Mouse (Mus musculus) embryo, embryonic 10.5 days (tissue): ENCODE results near the gene Fggy.
A peak's percentile ranks its signal among the peaks of the same experiment; 100 is the strongest.

Source experiments
- DNase-seq: peaks from one replicate; pipeline ENCODE4 v3.0.0-alpha.2; 2015; ENCODE audit warnings: low spot score

Gene Fggy

DNA sequence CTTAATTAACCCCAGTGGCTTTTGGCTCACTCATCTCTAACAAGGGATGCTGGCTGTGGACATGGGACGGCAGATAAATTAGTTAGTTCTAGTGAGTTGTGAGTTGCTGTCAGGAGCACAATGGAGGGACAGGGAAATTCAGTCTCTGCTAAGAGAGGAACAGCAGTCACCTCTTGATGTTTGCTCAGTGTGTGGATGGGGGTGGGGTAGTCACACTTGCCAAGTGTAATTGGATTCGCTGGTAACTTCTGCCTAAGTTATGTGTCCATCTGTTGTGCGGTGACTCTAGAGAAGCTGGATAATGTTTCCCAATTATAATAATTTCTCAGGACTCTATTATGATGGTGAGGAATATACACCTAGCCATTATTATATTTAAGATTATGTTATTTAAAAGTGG lies 107.0 kb downstream of the Fggy start:
- DNase-seq, result no peak

DNA sequence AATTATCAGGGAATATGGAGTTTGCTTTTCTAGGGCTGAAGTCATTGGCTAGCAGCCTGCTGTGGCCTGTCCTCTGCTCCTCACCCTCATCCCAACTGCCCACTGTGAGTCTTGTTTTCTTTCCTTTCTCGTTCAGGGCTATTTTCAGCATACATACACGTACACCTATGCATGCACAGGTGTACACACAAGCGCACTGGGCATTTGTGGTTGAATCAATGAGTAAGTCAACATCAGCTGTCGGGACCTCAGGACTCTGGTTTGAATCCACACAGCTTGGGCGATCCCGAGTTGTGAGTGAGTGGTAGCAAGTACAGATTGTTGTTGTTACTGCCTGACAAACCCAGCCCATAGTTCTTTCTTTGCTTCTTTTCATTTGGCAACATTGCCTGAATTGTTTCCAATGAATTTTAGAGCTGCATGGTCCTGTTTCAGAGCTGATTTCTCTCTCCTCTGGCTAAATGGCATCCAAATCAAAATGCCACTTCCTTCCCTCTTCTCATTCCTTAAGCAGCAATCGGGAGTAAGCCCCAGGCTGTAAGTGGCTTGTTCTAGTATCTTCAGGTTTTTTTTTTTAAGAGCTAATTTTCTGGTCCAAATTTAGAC lies 109.1 kb downstream of the Fggy start:
- no peak for DNase-seq

DNA sequence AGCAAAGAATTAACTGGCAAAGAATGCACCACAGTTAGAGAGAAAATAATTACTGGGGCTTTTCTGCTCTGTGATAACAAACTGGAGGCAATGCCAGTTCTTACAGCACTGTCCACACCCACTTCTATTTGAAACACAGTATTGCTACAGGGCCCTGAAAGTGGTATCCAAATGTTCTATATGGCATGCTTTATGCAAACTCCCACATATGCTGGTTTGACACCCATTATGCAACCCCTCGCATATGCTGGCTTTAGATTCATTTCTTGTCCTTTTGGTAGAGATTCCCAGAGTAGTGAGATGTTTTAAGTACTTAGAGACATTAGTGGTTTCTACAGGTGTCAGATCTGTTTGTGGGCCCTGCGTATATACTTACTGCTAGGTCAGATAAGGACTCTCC lies 109.6 kb downstream of the Fggy start:
- DNase-seq, result no peak

DNA sequence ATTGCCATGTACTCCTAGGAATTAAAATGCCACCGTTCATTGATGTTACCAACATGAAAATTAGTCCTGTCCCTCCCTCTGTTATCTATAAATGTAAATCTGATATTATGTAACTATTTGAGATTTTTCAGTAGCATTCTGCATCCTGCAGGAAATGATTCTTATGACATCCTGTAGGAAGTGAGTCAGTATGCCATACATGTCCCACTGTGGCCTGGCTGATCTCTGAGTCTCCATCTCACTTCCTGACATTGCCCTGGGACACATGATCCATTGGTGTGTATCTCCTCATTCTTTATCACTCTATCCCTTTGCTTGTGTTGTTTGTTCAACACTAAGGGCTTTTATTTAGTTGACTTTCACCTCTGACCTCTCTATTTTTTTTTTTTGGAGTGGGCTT lies 110.3 kb downstream of the Fggy start:
- DNase-seq, result no peak

DNA sequence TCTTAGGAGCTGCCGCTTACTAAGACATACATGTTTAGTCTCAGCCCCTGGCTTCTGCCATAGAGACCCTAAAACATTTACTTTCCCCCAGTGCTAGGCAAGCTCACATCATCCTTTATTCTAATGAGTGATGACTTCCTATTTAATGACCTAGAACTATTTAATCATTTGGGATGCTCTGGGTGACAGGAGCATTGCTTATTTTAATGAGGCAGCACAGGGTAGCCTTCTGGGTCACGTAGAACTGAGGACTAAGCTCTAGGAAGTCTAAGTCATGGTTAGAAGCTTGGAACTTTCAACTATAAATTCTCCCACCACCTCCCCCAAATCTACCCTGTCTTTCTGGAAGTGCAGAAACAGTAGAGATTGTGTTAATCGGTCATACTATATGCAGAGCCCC lies 111.2 kb downstream of the Fggy start:
- DNase-seq, result no peak

DNA sequence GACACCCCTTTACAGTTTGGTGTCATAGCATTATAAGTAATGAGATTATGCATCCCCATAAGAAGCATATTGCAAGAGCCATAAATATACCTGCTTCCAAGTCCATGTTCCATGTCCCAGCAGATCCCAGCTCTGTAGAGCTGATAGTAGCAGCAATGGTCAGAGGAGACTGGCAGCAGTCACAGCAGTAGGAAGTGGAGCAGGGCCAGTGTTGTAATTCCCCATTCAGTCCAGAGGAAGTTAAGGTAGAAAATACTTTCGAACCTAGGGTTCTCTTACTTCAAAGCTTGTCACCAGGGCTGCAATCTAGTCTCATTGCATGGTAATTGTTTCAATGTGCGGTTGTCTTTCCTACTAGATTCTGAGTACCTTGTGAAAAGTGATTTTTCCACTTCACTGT lies 112.0 kb downstream of the Fggy start:
- no peak for DNase-seq

DNA sequence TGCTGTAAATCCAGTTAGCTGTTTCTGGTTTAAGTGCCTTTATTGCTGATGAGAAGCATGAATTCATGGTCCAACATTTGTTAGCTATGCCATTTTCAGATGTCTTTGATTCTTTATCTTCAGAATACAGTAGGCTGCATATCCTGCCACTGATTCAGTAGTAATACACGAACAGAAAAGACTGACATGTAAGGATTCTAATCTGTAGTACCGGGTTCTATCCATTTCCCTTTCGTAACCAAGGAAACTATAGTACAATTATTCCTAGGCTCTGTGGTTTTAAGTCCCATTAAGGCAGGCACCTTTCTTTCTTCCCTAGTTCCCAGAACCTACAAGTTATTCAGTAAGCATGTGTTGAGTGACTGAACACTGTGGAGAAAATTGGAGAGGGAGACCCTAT lies 113.3 kb downstream of the Fggy start:
- DNase-seq, result no peak

DNA sequence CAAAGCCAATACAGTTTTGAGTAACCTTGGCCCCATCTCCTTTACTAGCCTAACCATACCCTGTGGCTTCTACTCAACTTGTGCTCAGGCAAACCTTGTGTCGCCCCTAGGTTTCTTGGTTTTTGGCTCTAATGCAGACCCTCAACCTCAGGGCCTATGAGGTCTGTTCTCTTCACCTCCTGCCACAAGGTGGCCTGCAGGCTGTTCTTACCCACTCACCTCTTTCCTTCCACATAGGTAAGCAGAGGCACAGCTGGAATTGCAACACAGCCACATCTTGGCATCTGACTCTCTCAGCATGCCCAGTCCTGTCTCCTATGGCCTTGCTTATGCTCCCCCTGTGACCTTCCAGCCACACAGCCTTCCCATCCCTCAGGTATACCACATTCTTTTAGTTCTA lies 114.7 kb downstream of the Fggy start:
- DNase-seq, result no peak

DNA sequence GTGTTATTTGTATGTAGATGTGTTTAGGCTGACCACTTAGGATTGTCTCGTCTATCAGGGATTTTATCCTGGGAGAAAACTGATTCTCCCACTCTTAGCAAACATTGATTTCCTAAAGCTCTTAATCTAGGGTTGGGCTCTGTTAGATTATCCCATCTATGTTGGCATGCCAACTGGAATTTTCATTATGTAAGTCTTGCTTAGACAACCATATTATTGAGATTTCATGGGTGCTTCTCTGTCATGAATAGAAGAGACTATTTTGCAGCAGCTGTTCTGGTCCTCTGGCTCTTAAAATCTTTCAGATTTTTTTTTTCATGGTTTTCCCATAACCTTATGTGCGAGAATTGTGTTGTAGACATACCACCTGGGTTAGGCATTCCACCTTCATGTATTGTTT lies 119.1 kb downstream of the Fggy start:
- DNase-seq, result no peak

DNA sequence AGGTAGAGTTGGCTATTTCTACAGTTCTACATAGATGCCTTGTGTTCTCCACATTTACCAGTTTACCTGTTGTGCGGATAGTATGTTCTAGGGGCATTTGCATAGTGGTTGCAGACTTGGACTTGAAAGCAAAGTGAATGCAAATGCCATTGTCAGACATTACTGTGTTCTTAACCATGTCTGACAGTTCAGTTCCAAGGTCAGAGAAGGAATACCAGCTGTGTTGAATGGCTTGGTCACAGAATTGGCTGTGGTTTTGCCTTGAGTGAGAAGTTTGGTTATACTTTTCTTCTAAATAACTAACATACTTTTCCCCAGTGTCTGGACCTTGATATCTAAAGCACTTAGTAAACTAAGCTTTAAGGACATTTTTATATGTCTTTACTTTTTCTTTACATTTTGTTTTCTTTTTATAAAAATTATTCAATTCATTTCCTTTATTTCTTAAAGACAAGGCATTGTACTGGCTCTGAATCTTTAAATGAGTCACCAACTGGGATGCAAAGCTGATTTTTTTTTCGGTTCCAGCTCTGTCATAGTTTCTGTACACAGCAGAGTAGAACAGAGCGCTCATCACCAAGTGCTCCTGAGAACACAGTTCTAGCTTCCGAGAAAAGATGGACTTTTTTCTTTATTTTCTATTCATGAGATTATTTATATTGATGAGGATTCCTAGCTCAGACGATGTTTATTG lies 123.6 kb downstream of the Fggy start:
- no peak for DNase-seq

DNA sequence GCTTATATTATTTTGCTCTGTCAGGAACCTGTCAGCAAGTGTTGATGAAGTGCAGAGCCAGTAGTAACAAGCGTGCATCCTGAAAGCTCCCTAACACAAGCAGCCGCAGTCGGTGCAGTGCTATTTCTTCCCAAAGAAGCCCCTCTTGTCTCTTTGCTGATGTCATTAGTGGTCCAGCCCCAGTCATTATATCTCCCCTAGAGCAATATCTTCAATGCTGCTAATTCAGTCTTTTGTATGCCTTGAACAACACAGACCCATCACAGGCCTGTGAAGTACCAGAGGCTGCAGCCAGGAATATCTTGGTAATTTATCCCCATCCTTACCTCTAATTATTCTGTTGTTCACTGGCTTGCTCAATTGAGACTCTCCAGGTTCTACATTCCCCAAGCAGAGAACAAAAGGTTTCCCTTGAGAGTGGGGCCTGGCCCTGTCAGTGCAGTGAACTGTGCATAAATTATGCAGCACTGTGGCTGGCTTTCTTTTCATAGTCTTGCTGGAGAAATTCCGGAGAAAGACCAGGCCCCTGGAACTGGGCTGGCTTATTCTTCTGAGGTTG lies 127.3 kb downstream of the Fggy start:
- peak; percentile 85 for DNase-seq

DNA sequence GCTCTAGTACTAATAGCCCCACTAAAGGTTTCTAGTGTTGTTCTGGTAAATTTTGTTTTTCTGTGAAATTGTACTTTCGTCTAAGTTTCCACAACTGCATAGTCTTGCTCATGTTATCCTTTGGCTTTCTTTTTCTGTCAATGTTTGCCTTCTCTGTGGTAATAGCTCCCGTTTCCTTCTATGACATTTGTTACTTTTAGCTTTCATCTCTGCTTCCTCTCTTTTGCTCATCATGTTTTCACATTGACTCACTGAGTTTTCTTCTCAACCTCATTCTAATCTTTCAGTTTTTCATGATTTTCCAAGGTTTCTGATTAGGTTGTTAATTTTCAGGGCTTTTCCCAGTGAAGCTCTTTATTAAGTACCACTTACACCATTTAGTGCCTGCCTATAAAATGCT lies 129.5 kb downstream of the Fggy start:
- no peak for DNase-seq

DNA sequence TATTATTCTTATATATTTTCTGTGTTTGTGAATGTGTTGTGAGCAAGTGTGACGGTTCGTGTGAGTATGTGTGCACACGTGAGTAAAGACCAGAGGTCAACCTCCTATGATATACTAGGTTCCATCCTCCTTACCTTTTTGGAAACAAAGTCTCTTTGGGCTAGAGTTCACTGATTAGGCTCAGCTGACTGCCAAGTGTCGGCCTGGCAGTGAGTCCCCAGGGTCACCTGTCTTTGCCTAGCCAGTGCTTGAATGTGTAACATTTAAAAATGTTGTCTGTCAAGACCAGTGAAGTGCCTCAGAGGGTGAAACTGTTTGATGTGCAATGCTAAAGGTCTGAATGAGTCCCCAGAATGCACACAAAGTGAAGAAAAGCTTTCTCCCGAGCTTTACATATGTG lies 130.0 kb downstream of the Fggy start:
- DNase-seq, result no peak

DNA sequence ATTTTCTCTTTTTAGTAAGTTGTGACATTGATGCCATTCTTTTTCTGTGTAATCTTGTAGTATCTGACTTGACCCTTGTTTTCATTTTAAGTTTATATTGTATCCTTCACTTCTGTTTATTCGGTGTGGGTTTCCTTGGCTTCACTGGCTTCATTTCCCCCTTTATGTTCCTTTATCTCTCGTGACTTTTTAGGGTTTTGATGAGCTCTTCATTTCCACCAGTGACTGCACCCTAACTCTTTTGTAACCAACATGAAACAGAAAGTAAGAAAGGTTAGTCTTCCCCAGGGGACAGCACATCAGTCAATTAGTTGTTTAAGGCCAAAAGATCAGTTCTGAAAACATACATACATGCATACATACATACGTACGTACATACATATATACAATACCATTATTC lies 130.9 kb downstream of the Fggy start:
- no peak for DNase-seq

DNA sequence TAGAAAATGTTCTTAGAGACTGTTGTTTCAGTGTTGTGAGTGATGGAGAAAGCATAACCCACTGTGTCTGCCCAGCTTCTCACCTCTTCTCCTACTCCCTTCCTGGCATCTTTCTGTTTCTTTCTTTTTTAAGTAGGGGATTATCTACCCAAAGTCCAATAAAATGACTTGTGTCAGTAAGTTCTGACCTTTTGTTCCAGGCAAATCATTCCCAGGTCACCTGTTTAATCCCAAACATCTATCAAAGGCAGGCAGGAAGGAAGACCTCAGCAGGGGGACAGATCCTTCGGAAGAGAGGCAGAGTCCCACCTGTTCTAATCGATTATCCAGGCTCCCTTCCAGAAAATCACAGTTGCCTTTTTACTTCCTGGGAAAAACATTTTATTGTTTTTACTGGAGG lies 143.1 kb downstream of the Fggy start:
- DNase-seq, result no peak

DNA sequence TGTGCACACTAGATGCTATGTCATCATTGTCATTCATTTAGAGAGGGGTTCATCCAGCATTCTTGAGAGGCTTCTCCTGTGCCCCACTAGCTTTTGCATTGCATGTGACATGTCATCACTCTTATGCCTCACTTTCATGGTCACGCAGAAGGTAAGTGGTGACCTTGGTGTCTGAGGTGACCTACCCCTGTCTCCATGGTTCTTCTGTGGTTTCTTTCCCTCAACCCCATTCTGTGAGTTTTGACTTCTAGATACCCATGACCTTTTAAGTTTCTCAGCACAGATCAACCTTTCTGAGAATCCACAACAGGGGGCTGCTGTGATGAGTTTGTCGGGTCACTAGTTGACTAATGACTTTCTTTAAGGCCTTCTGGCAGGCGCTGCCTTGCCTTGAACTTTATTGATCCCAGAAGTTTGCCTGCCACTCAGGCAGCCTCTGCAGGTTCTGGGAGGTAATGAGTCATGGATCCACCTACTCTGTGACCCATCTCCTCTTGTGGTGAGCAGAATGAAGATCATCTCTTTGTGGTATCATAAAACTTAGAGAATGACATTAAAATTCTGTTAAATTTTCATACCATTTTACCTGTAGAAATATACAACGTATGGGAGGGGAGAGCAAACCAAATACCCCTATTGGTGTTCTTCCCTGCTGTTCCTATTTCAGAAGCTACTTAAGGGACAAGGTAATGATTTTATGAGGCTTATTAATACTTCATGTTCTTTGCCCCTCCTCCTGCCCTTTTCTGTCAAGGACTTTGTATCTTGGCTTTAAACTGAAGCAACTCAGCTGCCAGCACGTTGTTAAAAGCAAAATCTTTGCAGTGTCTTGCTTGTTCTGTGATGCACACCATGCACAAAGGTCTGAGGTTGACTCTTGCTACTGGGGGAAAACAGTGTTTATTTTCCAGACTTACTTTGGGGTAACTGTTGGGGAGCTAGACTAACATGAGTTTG lies 150.9 kb downstream of the Fggy start:
- DNase-seq, result no peak

DNA sequence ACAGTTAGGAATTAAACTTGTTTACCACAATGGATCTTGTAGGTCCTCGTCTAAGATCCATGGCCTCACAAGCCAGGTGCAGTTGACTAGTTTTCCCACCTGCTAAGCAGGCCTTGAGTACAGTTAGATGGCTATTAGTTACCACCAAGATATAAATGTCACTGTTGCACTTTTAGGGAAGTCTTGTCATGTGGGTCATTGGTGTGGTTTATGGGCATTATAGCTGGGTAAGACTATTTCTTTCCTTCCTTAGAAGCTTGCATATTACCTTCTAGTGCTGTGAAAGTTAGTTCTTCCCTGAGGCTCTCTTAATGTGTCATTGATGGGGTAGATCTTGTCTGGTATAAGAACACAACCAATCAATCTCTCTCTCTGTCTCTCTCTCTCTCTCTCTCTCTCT lies 152.4 kb downstream of the Fggy start:
- DNase-seq, result no peak

DNA sequence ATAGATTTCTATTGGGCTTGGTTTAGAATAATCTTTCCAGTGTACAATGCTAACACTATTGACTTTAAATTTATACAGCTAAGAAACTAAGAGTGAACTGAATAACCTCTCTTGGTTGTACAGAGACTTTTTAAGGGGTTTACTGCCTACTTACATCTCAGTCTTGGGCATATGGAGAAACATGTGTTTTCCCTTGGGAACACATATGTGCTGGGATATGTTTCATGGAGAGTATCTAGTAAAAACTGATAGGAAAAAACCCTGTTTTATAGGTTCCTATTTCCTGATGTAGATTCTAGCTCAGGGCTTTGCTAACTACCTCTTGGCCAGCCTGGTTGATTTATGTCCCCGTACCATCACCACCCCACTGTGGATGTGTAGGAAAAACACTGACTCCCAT lies 155.5 kb downstream of the Fggy start:
- DNase-seq, result no peak

DNA sequence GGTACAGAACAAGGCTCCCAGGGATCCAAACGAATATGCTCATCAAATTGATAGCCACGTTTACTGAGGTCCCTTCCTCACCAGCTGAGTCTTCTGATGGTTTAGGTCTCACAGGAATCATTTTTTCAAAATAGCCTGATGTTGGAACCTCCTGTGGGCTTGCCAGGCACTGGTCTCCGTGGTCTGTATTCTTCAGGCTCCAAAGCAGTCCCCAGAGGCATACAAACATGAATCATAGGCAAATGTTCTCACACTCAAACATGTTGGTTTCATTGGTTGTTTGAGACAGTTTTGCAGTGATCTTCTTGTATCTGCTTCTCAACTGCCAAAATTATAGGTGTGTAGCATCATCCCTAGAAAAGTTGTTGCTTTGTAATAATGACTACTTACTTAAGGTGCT lies 156.0 kb downstream of the Fggy start:
- no peak for DNase-seq

DNA sequence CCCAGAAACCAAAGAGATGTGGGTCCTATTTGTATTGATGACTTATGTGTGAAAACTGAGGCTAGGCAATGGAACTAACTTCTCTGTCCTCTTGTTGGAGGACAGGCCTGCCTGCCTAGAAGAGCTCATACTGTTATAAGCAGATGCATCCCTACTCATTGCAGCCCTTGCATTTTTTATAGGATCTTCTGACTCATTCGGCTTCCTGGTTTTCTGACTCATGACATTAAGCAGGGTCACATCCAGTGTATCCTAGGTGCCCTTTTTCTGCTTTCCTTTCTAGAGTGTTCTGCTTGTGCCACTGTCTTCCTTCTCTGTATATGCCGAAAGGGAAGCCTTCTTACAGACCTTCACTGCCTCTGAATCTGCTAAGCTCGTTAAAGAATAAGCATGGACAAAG lies 158.8 kb downstream of the Fggy start:
- no peak for DNase-seq

DNA sequence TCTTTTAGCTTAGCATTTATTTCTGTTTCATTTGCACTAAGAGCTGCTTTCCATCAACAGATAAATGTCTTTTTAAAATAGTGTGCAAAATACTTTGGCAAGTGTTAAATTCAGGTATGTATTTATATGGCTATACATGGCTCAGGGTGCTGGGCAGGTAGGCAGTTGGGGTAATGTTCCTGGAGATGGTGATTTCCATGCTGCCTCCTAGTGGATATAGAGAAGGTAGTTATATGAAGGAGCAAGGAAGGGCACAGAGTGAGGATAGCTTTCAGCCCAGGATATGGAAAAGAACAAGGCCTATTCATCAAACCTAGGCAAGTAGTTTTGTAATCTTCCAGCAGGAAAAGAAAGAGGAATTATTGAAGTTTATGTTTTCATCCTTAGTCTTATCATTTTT lies 166.3 kb downstream of the Fggy start:
- no peak for DNase-seq

DNA sequence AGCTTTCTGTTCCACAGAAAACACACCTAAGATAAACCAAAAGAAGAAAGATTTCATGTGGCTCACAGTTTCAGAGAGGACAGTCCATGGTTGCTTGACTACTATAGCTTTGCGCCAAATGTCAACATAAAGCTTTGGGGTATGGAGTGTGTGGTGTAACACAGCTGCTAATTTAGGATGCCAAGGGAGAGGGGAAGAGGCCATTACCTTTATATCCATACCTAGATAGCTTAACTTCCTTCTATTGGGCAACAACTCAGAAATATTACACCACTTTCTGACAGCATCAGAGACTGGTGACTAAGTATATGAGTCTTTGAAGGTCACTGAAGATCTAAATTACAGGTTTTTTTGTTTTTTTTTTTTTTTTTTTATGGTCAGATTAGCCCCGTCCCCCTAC lies 169.1 kb downstream of the Fggy start:
- DNase-seq, result no peak
